8 mouse cellular contexts compared by ENCODE assay signal in the genomic region with DNA sequence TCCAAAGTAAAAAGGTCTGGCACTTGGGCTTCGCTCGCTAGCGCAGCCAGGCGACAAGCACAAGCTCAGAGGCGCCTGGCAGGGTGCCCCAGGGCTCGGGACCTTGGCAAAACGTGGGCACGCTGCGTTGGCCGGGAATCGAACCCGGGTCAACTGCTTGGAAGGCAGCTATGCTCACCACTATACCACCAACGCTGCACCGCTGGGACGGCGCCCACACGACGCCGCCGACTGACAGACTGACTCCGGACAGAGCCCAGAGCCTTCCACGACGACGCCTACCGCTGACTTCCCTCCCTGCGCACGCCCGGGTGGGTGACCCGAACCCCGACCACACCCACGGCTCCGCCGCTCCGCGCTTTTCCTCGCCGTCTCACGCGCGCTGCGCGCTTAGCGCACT. TPM values are rescaled to one million over a fixed set of nuclear protein-coding genes. Genes with fewer than 3 reads are reported as not detected.
A peak's percentile ranks its signal among the peaks of the same experiment; 100 is the strongest.
DNase-seq lines count a peak whose midpoint lies in the region; ATAC-seq and TF ChIP-seq lines count a peak whose summit lies in the region.
"Not testable (repeated sequence)": the region's sequence is repeated elsewhere in the genome, so short reads cannot be mapped to it uniquely, and the experiment has no call there.

No protein-coding gene starts in this region.

- not testable (repeated sequence) for H3K9me3 ChIP-seq in embryonic facial prominence, embryonic 12.5 days; forebrain, embryonic 16.5 days (ENCODE audit: control insufficient read depth, low read length); intestine, embryonic 16.5 days (ENCODE audit: control insufficient read depth, low read length); liver, embryonic 11.5 days (ENCODE audit: control insufficient read depth, low read length); lung, postnatal 0 days (ENCODE audit: low read length); midbrain, postnatal 0 days (ENCODE audit: low read length); stomach, embryonic 16.5 days (replicated peaks; ENCODE audit: control insufficient read depth, low read length)

- H3K36me3 ChIP-seq in embryonic facial prominence, embryonic 12.5 days; forebrain, embryonic 16.5 days (ENCODE audit: control insufficient read depth, insufficient read depth); intestine, embryonic 16.5 days (ENCODE audit: control insufficient read depth, insufficient read depth, low read length); liver, embryonic 11.5 days (ENCODE audit: control insufficient read depth, insufficient read depth, low read length); lung, postnatal 0 days (ENCODE audit: insufficient read depth, low read length); midbrain, postnatal 0 days (ENCODE audit: insufficient read depth, low read length); stomach, embryonic 16.5 days (ENCODE audit: control insufficient read depth, insufficient read depth, low read length): not testable (repeated sequence)

- WGBS in embryonic facial prominence, embryonic 12.5 days = no CpG with 5 or more reads among the region's 43 CpGs
- WGBS in forebrain, embryonic 16.5 days = no CpG with 5 or more reads among the region's 43 CpGs
- no CpG with 5 or more reads among the region's 43 CpGs for WGBS in intestine, embryonic 16.5 days
- WGBS in liver, embryonic 11.5 days = no CpG with 5 or more reads among the region's 43 CpGs
- no CpG with 5 or more reads among the region's 43 CpGs for whole genome bisulfite sequencing in lung, postnatal 0 days
- WGBS in midbrain, postnatal 0 days = no CpG with 5 or more reads among the region's 43 CpGs
- WGBS in stomach, embryonic 16.5 days = no CpG with 5 or more reads among the region's 43 CpGs

- TF ChIP-seq EP300 in lung, postnatal 0 days (IDR thresholded peaks at IDR 0.05) = not testable (repeated sequence)

- H3K4me1 ChIP-seq in embryonic facial prominence, embryonic 12.5 days; forebrain, embryonic 16.5 days (replicated peaks; ENCODE audit: control insufficient read depth, insufficient read depth, low read length); intestine, embryonic 16.5 days (ENCODE audit: control insufficient read depth, insufficient read depth, low read length); liver, embryonic 11.5 days (replicated peaks; ENCODE audit: control insufficient read depth, insufficient read depth, low read length); lung, postnatal 0 days (ENCODE audit: insufficient read depth, low read depth, low read length); midbrain, postnatal 0 days (ENCODE audit: insufficient read depth, low read length); stomach, embryonic 16.5 days (ENCODE audit: control insufficient read depth, insufficient read depth, low read length): not testable (repeated sequence)

- H3K4me3 ChIP-seq in embryonic facial prominence, embryonic 12.5 days; forebrain, embryonic 16.5 days (replicated peaks; ENCODE audit: low read length); intestine, embryonic 16.5 days (ENCODE audit: low read length); liver, embryonic 11.5 days (ENCODE audit: low read depth, low read length); lung, postnatal 0 days (ENCODE audit: low read depth, low read length); midbrain, postnatal 0 days (ENCODE audit: low read depth, low read length); stomach, embryonic 16.5 days (replicated peaks; ENCODE audit: low read length): not testable (repeated sequence)

- H3K4me2 ChIP-seq in embryonic facial prominence, embryonic 12.5 days (replicated peaks); forebrain, embryonic 16.5 days (ENCODE audit: low read length); intestine, embryonic 16.5 days (ENCODE audit: low read depth, low read length); liver, embryonic 11.5 days; lung, postnatal 0 days (replicated peaks; ENCODE audit: low read depth, low read length); midbrain, postnatal 0 days (ENCODE audit: low read depth, low read length, poor library complexity, severe bottlenecking); stomach, embryonic 16.5 days (ENCODE audit: low read depth, low read length): not testable (repeated sequence)

- ATAC-seq in embryonic facial prominence, embryonic 12.5 days (ENCODE audit: insufficient number of reproducible peaks, insufficient read depth, low FRiP score, low TSS enrichment) = 0 out of 2 replicates have a peak, but pooled peaks have one; percentile 7
- peak; percentile 39 for ATAC-seq in forebrain, embryonic 16.5 days
- peak; percentile 1 to 12; a peak in 1 of 4 replicates for ATAC-seq in hematopoietic stem cell, adult 5-6 weeks (replicated peaks in 1 of 2; ENCODE audit: insufficient read depth in 1 of 2, low FRiP score in 2 of 2, low TSS enrichment in 1 of 2, low read depth in 1 of 2, poor library complexity in 2 of 2, severe bottlenecking in 2 of 2)
- ATAC-seq in intestine, embryonic 16.5 days = peak; percentile 65
- ATAC-seq in liver, embryonic 11.5 days (replicated peaks; ENCODE audit: low FRiP score) = peak; percentile 71
- ATAC-seq in lung, postnatal 0 days = peak; percentile 58
- ATAC-seq in midbrain, postnatal 0 days (ENCODE audit: low FRiP score) = peak; percentile 35
- ATAC-seq in stomach, embryonic 16.5 days (ENCODE audit: insufficient read depth, low FRiP score) = peak; percentile 54

- not testable (repeated sequence) for DNase-seq in liver, embryonic 11.5 days (ENCODE audit: low spot score); lung, postnatal 0 days (ENCODE audit: low spot score); midbrain, postnatal 0 days (ENCODE audit: low spot score)

- peaks cover 29% of the 10 kb centered on the region for H3K27me3 ChIP-seq in embryonic facial prominence, embryonic 12.5 days
- not testable (repeated sequence) for H3K27me3 ChIP-seq in forebrain, embryonic 16.5 days (replicated peaks; ENCODE audit: control insufficient read depth, insufficient read depth, low read length); intestine, embryonic 16.5 days (replicated peaks; ENCODE audit: control insufficient read depth, insufficient read depth, low read length); lung, postnatal 0 days (replicated peaks; ENCODE audit: insufficient read depth, low read length); midbrain, postnatal 0 days (ENCODE audit: insufficient read depth, low read length)
- peaks cover 13% of the 10 kb centered on the region for H3K27me3 ChIP-seq in liver, embryonic 11.5 days (replicated peaks; ENCODE audit: control insufficient read depth, insufficient read depth, low read length)
- H3K27me3 ChIP-seq in stomach, embryonic 16.5 days (ENCODE audit: control insufficient read depth, insufficient read depth, low read length) = peaks cover 14% of the 10 kb centered on the region

- TF ChIP-seq CTCF in lung, postnatal 0 days (IDR thresholded peaks at IDR 0.05); midbrain, postnatal 0 days (IDR thresholded peaks at IDR 0.05): not testable (repeated sequence)

- H3K9ac ChIP-seq in embryonic facial prominence, embryonic 12.5 days; forebrain, embryonic 16.5 days (replicated peaks; ENCODE audit: low read depth, low read length); intestine, embryonic 16.5 days (ENCODE audit: low read depth, low read length); liver, embryonic 11.5 days (ENCODE audit: low read depth, low read length); lung, postnatal 0 days (replicated peaks; ENCODE audit: low read depth); midbrain, postnatal 0 days (replicated peaks; ENCODE audit: low read length, poor library complexity, severe bottlenecking); stomach, embryonic 16.5 days (ENCODE audit: low read length): not testable (repeated sequence)

- H3K27ac ChIP-seq in embryonic facial prominence, embryonic 12.5 days; forebrain, embryonic 16.5 days (ENCODE audit: low read length); intestine, embryonic 16.5 days (ENCODE audit: low read length); liver, embryonic 11.5 days (ENCODE audit: low read depth, low read length); lung, postnatal 0 days (ENCODE audit: low read length); midbrain, postnatal 0 days (ENCODE audit: low read depth, low read length); stomach, embryonic 16.5 days (ENCODE audit: low read length): not testable (repeated sequence)

RNA-seq across cellular contexts. Expression of gene Fcgr3, which starts 15.1 kb away (rescaled TPM):
- polyA plus RNA-seq in embryonic facial prominence, embryonic 12.5 days (2016; fragmentation: Nextera tagmentation; extraction: Ambion mirVana) = 6.0 and 6.5 TPM in 2 replicates
- polyA plus RNA-seq in forebrain, embryonic 16.5 days (2015; fragmentation: Nextera tagmentation; extraction: Ambion mirVana) = 6.7 and 7.6 TPM in 2 replicates
- total RNA-seq in hematopoietic stem cell, adult 5-6 weeks (2017) = 30.2 and 49.4 TPM in 2 replicates
- polyA plus RNA-seq in intestine, embryonic 16.5 days (2015; fragmentation: Nextera tagmentation; extraction: Ambion mirVana) = 15.3 and 15.9 TPM in 2 replicates
- polyA plus RNA-seq in liver, embryonic 11.5 days (2014; fragmentation: Nextera tagmentation; extraction: Ambion mirVana) = 28.7 and 29.8 TPM in 2 replicates
- polyA plus RNA-seq in lung, postnatal 0 days (2015; fragmentation: Nextera tagmentation; extraction: Ambion mirVana) = 29.3 and 37.4 TPM in 2 replicates
- 18.1 and 19.8 TPM in 2 replicates for total RNA-seq in midbrain, postnatal 0 days (2014; rRNA removed)
- polyA plus RNA-seq in midbrain, postnatal 0 days (2015; fragmentation: Nextera tagmentation; extraction: Ambion mirVana) = 12.8 and 14.2 TPM in 2 replicates
- 17.7 and 20.2 TPM in 2 replicates for polyA plus RNA-seq in stomach, embryonic 16.5 days (2015; fragmentation: Nextera tagmentation; extraction: Ambion mirVana)

RNA-seq across cellular contexts. Expression of gene Cfap126, which starts 33.9 kb away (rescaled TPM):
- 1.4 and 1.8 TPM in 2 replicates for polyA plus RNA-seq in embryonic facial prominence, embryonic 12.5 days (2016; fragmentation: Nextera tagmentation; extraction: Ambion mirVana)
- polyA plus RNA-seq in forebrain, embryonic 16.5 days (2015; fragmentation: Nextera tagmentation; extraction: Ambion mirVana) = 5.3 and 6.4 TPM in 2 replicates
- total RNA-seq in hematopoietic stem cell, adult 5-6 weeks (2017) = 2.4 and 3.3 TPM in 2 replicates
- polyA plus RNA-seq in intestine, embryonic 16.5 days (2015; fragmentation: Nextera tagmentation; extraction: Ambion mirVana) = 1.6 and 2.1 TPM in 2 replicates
- 1.4 and 2.2 TPM in 2 replicates for polyA plus RNA-seq in liver, embryonic 11.5 days (2014; fragmentation: Nextera tagmentation; extraction: Ambion mirVana)
- 32.2 and 33.2 TPM in 2 replicates for polyA plus RNA-seq in lung, postnatal 0 days (2015; fragmentation: Nextera tagmentation; extraction: Ambion mirVana)
- 0.38 and 1.5 TPM in 2 replicates for total RNA-seq in midbrain, postnatal 0 days (2014; rRNA removed)
- polyA plus RNA-seq in midbrain, postnatal 0 days (2015; fragmentation: Nextera tagmentation; extraction: Ambion mirVana) = 6.0 and 8.1 TPM in 2 replicates
- polyA plus RNA-seq in stomach, embryonic 16.5 days (2015; fragmentation: Nextera tagmentation; extraction: Ambion mirVana) = 2.1 and 3.1 TPM in 2 replicates

Comparison
In these comparisons a context has a peak if more than half of its experiments do, and no peak if none do; other contexts are left out.
1. ATAC-seq: peak in every context shown above with its lines; median percentile 71 in liver, embryonic 11.5 days; 65 in intestine, embryonic 16.5 days; 58 in lung, postnatal 0 days; 54 in stomach, embryonic 16.5 days; 39 in forebrain, embryonic 16.5 days; 35 in midbrain, postnatal 0 days; 7 in embryonic facial prominence, embryonic 12.5 days; 6 in hematopoietic stem cell, adult 5-6 weeks.